Mouse (Mus musculus): Measurements from ENCODE around the gene Gm609. TPM values are rescaled to one million over a fixed set of nuclear protein-coding genes. Genes with fewer than 3 reads are reported as not detected.

Gene Gm609
- polyA plus RNA-seq, 1 experiment from 2014 or later, result not detected

GRCm38 (mm10) chr16:45365353-45365752 lies 127.4 kb downstream of the Gm609 start:
- Histone ChIP-seq H3K27ac (no peak overlapping the region), H3K9me3 (no peaks in the 10 kb centered on the region), H3K4me1 (replicated peaks) (no peaks in the 10 kb centered on the region), H3K4me3 (no peak overlapping the region), H3K36me3 (no peaks in the 10 kb centered on the region), H3K27me3 (ENCODE audit: insufficient read depth, poor library complexity, severe bottlenecking) (no peaks in the 10 kb centered on the region)
- 89% methylated on average over 9 of the region's 9 CpGs for WGBS
- no peak for DNase-seq (ENCODE audit: low spot score)

GRCm38 (mm10) chr16:45364627-45365026 lies 128.1 kb downstream of the Gm609 start:
- H3K27ac ChIP-seq, result no peak overlapping the region
- DNase-seq (ENCODE audit: low spot score), result no peak
- no peaks in the 10 kb centered on the region for H3K9me3 ChIP-seq
- no peaks in the 10 kb centered on the region for H3K36me3 ChIP-seq
- no peaks in the 10 kb centered on the region for H3K27me3 ChIP-seq (ENCODE audit: insufficient read depth, poor library complexity, severe bottlenecking)
- 95% methylated on average over 1 of the region's 1 CpGs for WGBS
- no peaks in the 10 kb centered on the region for H3K4me1 ChIP-seq (replicated peaks)
- no peak overlapping the region for H3K4me3 ChIP-seq

GRCm38 (mm10) chr16:45363480-45364045 lies 129.2 kb downstream of the Gm609 start:
- Histone ChIP-seq H3K27ac (no peak overlapping the region), H3K27me3 (ENCODE audit: insufficient read depth, poor library complexity, severe bottlenecking) (no peaks in the 10 kb centered on the region), H3K9me3 (no peaks in the 10 kb centered on the region), H3K4me1 (replicated peaks) (no peaks in the 10 kb centered on the region), H3K36me3 (no peaks in the 10 kb centered on the region), H3K4me3 (no peak overlapping the region)
- DNase-seq (ENCODE audit: low spot score), result no peak
- WGBS, result 88% methylated on average over 4 of the region's 4 CpGs

Other genes starting within 250 kb of the Gm609 start
- gene Cd200, start 83.9 kb downstream of the Gm609 start, polyA plus RNA-seq (2016; fragmentation: Nextera tagmentation; extraction: Ambion mirVana), result 11.0 and 29.3 TPM in 2 replicates
- gene Gm17783, start 39.1 kb upstream of the Gm609 start, polyA plus RNA-seq (2016; fragmentation: Nextera tagmentation; extraction: Ambion mirVana), result not detected in 2 replicates
- gene Slc9c1, start 42.3 kb upstream of the Gm609 start, polyA plus RNA-seq (2016; fragmentation: Nextera tagmentation; extraction: Ambion mirVana), result not detected in 2 replicates
- gene Gcsam, start 117.4 kb upstream of the Gm609 start, polyA plus RNA-seq (2016; fragmentation: Nextera tagmentation; extraction: Ambion mirVana), result 0.08 TPM in 1 of 2 replicates, not detected in the other
- not detected in 2 replicates for gene BC016579, start 161.1 kb upstream of the Gm609 start, polyA plus RNA-seq (2016; fragmentation: Nextera tagmentation; extraction: Ambion mirVana)
- gene Tmprss7, start 200.7 kb upstream of the Gm609 start, polyA plus RNA-seq (2016; fragmentation: Nextera tagmentation; extraction: Ambion mirVana), result 0.29 and 0.31 TPM in 2 replicates
- gene Tagln3, start 231.6 kb upstream of the Gm609 start, polyA plus RNA-seq (2016; fragmentation: Nextera tagmentation; extraction: Ambion mirVana), result 193 and 362 TPM in 2 replicates
- 42.2 and 46.3 TPM in 2 replicates for gene Abhd10, start 250.0 kb upstream of the Gm609 start, polyA plus RNA-seq (2016; fragmentation: Nextera tagmentation; extraction: Ambion mirVana)